Comparison of ENCODE assay signal across 8 mouse cellular contexts in genomic region chr11:78245627-78246317, GRCm38 (mm10). TPM values are rescaled to one million over a fixed set of nuclear protein-coding genes. Genes with fewer than 3 reads are reported as not detected.
DNase-seq lines count a peak whose midpoint lies in the region; ATAC-seq and TF ChIP-seq lines count a peak whose summit lies in the region.

TSS of gene Sdf2 (plus strand) at chr11:78245746.
TSS of gene Supt6 (minus strand) at chr11:78245987.

- peak within 1 kb of the TSS; percentile 94 for H3K27ac ChIP-seq in bone marrow macrophage, adult 2 months (ENCODE audit: insufficient read depth, low read depth, low read length)
- peak within 1 kb of the TSS; percentile 96 for H3K27ac ChIP-seq in embryonic fibroblast, embryonic 13.5 days (ENCODE audit: insufficient read depth, low read length)
- H3K27ac ChIP-seq in heart, embryonic 10.5 days, result peak within 1 kb of the TSS; percentile 94
- peak within 1 kb of the TSS; percentile 96 for H3K27ac ChIP-seq in kidney, embryonic 15.5 days

- peaks cover 25% of the 10 kb centered on the region for H3K4me1 ChIP-seq in bone marrow macrophage, adult 2 months (ENCODE audit: control insufficient read depth, insufficient read depth, low read length)
- peaks cover 2% of the 10 kb centered on the region; the same call in 1 of the 2 replicates for H3K4me1 ChIP-seq in embryonic fibroblast, embryonic 13.5 days (ENCODE audit: control insufficient read depth, insufficient read depth, low read length)
- peaks cover 20% of the 10 kb centered on the region for H3K4me1 ChIP-seq in heart, embryonic 10.5 days
- H3K4me1 ChIP-seq in kidney, embryonic 15.5 days, result peaks cover 37% of the 10 kb centered on the region

- H3K9ac ChIP-seq in kidney, embryonic 15.5 days, result peak within 1 kb of the TSS; percentile 90

- peaks cover 16% of the 10 kb centered on the region for H3K36me3 ChIP-seq in heart, embryonic 10.5 days
- peaks cover 17% of the 10 kb centered on the region for H3K36me3 ChIP-seq in kidney, embryonic 15.5 days

- no peaks in the 10 kb centered on the region for H3K9me3 ChIP-seq in heart, embryonic 10.5 days
- no peaks in the 10 kb centered on the region for H3K9me3 ChIP-seq in kidney, embryonic 15.5 days (replicated peaks)

- H3K4me2 ChIP-seq in kidney, embryonic 15.5 days, result peak within 1 kb of the TSS; percentile 77

- peak; percentile 97 for DNase-seq in A20 (ENCODE audit: low read depth, low spot score)
- peak; percentile 98 for DNase-seq in heart, embryonic 10.5 days (ENCODE audit: low spot score)
- DNase-seq in liver, result peak; percentile 90
- peak; percentile 88 to 92 for DNase-seq in spleen, postnatal 4 days (ENCODE audit: low spot score in 2 of 2)

- peak within 1 kb of the TSS; percentile 92 for H3K4me3 ChIP-seq in bone marrow macrophage, adult 2 months (ENCODE audit: insufficient read depth, low read length)
- H3K4me3 ChIP-seq in embryonic fibroblast, embryonic 13.5 days (ENCODE audit: insufficient read depth, low read length), result peak within 1 kb of the TSS; percentile 78
- peak within 1 kb of the TSS; percentile 98 for H3K4me3 ChIP-seq in heart, embryonic 10.5 days
- peak within 1 kb of the TSS; percentile 97 for H3K4me3 ChIP-seq in kidney, embryonic 15.5 days (replicated peaks)

- TF ChIP-seq POLR2A in bone marrow macrophage, adult 2 months (IDR thresholded peaks at IDR 0.05; ENCODE audit: borderline replicate concordance, low read depth, low read length), result no peak; the same call in 1 of the 2 replicates
- peak; percentile 85 for TF ChIP-seq POLR2A in embryonic fibroblast, embryonic 13.5 days (IDR thresholded peaks at IDR 0.05; ENCODE audit: low read depth, low read length)

- TF ChIP-seq CTCF in bone marrow macrophage, adult 2 months (IDR thresholded peaks at IDR 0.05; ENCODE audit: low read depth, low read length), result no peak
- TF ChIP-seq CTCF in embryonic fibroblast, embryonic 13.5 days (IDR thresholded peaks at IDR 0.05; ENCODE audit: borderline replicate concordance, insufficient read depth, low read length), result no peak

- peak; percentile 92 for ATAC-seq in kidney, embryonic 15.5 days (replicated peaks; ENCODE audit: low FRiP score)
- peak; percentile 86 for ATAC-seq in monocyte, adult 5-6 weeks (replicated peaks; ENCODE audit: insufficient number of reproducible peaks, low FRiP score, low TSS enrichment, poor library complexity, severe bottlenecking)

- WGBS in heart, embryonic 10.5 days, result under 1% methylated on average over 50 of the region's 50 CpGs
- under 1% methylated on average over 50 of the region's 50 CpGs for WGBS in kidney, embryonic 15.5 days

- no peaks in the 10 kb centered on the region for H3K27me3 ChIP-seq in heart, embryonic 10.5 days (ENCODE audit: insufficient read depth, poor library complexity, severe bottlenecking)
- H3K27me3 ChIP-seq in kidney, embryonic 15.5 days, result no peaks in the 10 kb centered on the region

RNA-seq across cellular contexts. Expression of gene Sdf2, which starts in this region (rescaled TPM):
- polyA plus RNA-seq in bone marrow macrophage, adult 2 months (2012; ENCODE audit: insufficient read depth, insufficient read length, missing spikeins), result 83.1 and 103 TPM in 2 replicates
- polyA plus RNA-seq in embryonic fibroblast, embryonic 13.5 days (2011; ENCODE audit: insufficient read length, low read depth, missing spikeins), result 65.4 and 67.3 TPM in 2 replicates
- polyA plus RNA-seq in heart, embryonic 10.5 days (2016; fragmentation: Nextera tagmentation; extraction: Ambion mirVana), result 44.0 and 49.0 TPM in 2 replicates
- polyA plus RNA-seq in kidney, embryonic 15.5 days (2015; fragmentation: Nextera tagmentation; extraction: Ambion mirVana), result 78.6 and 84.5 TPM in 2 replicates
- 43.1 to 61.5 TPM (median 48.3 TPM) in 3 replicates for total RNA-seq in monocyte, adult 5-6 weeks (2017)

RNA-seq across cellular contexts. Expression of gene Supt6, which starts in this region (rescaled TPM):
- 33.6 and 39.1 TPM in 2 replicates for polyA plus RNA-seq in bone marrow macrophage, adult 2 months (2012; ENCODE audit: insufficient read depth, insufficient read length, missing spikeins)
- polyA plus RNA-seq in embryonic fibroblast, embryonic 13.5 days (2011; ENCODE audit: insufficient read length, low read depth, missing spikeins), result 56.1 and 57.8 TPM in 2 replicates
- polyA plus RNA-seq in heart, embryonic 10.5 days (2016; fragmentation: Nextera tagmentation; extraction: Ambion mirVana), result 28.3 and 29.1 TPM in 2 replicates
- 27.3 and 29.4 TPM in 2 replicates for polyA plus RNA-seq in kidney, embryonic 15.5 days (2015; fragmentation: Nextera tagmentation; extraction: Ambion mirVana)
- 54.5 to 84.6 TPM (median 59.8 TPM) in 3 replicates for total RNA-seq in monocyte, adult 5-6 weeks (2017)

Comparison
In these comparisons a context has a peak if more than half of its experiments do, and no peak if none do; other contexts are left out.
1. Peak in every context shown above with its lines: DNase-seq, ATAC-seq, H3K4me3 ChIP-seq and H3K27ac ChIP-seq.